In genomic region chr5:37233010-37233557, GRCm38 (mm10) we compare ENCODE assay signal across 20 mouse cellular contexts. TPM values are rescaled to one million over a fixed set of nuclear protein-coding genes. Genes with fewer than 3 reads are reported as not detected.
DNase-seq lines count a peak whose midpoint lies in the region; ATAC-seq and TF ChIP-seq lines count a peak whose summit lies in the region.
"Had no signal": no experiment of that assay in that cellular context is flagged by ENCODE, and none has a peak within 500 bp of the region (broad histone marks: within the 10 kb centered on the region; RNA-seq: fewer than 3 reads in every experiment).

No protein-coding gene starts in this region.

- DNase-seq in layer of hippocampus, adult 11-12 months (ENCODE audit: low spot score): peak; percentile 74
- DNase-seq in layer of hippocampus, postnatal 25 days (ENCODE audit: extremely low spot score in 1 of 2, low spot score in 1 of 2): no peak
- peak; percentile 64 for DNase-seq in left cerebral cortex, adult 2 months (ENCODE audit: extremely low spot score in 1 of 2, low spot score in 2 of 2)
- peak; percentile 72 for DNase-seq in right cerebral cortex, postnatal 25 days
- DNase-seq in retina, postnatal 1 day: no peak
- DNase-seq in lung, adult 2 months: no peak
- DNase-seq: cerebellum, adult 9-10 months; gastrocnemius, postnatal 10 days; kidney, adult 18-20 months; kidney, postnatal 25 days; lung, postnatal 36 days; thymus, adult 18-20 months had no signal

- 46% methylated on average over 9 of the region's 9 CpGs for WGBS in forebrain, embryonic 13.5 days
- 54% methylated on average over 9 of the region's 9 CpGs for WGBS in forebrain, embryonic 12.5 days
- 36% methylated on average over 9 of the region's 9 CpGs for WGBS in lung, adult 2 months

- H3K4me1 ChIP-seq in forebrain, embryonic 13.5 days: no peaks in the 10 kb centered on the region
- H3K4me1 ChIP-seq in forebrain, embryonic 12.5 days: no peaks in the 10 kb centered on the region
- H3K4me1 ChIP-seq in lung, adult 2 months (ENCODE audit: control insufficient read depth, insufficient read depth, low read length): no peaks in the 10 kb centered on the region
- H3K4me1 ChIP-seq: limb, embryonic 12.5 days; liver, embryonic 15.5 days; midbrain, embryonic 12.5 days had no signal

- peaks cover 23% of the 10 kb centered on the region for H3K27me3 ChIP-seq in forebrain, embryonic 13.5 days
- H3K27me3 ChIP-seq in forebrain, embryonic 12.5 days: peaks cover 18% of the 10 kb centered on the region

- H3K4me3 ChIP-seq in forebrain, embryonic 13.5 days: no peak overlapping the region
- no peak overlapping the region for H3K4me3 ChIP-seq in forebrain, embryonic 12.5 days (replicated peaks)
- H3K4me3 ChIP-seq in left cerebral cortex, adult 2 months: no peak overlapping the region
- H3K4me3 ChIP-seq in lung, adult 2 months (replicated peaks; ENCODE audit: extremely low read depth, low read depth, low read length): no peak overlapping the region
- H3K4me3 ChIP-seq: erythroblast, embryonic 14.5 days; heart, embryonic 15.5 days; limb, embryonic 12.5 days; liver, embryonic 15.5 days; midbrain, embryonic 12.5 days had no signal

- H3K9me3 ChIP-seq in forebrain, embryonic 13.5 days (replicated peaks): no peaks in the 10 kb centered on the region
- no peaks in the 10 kb centered on the region for H3K9me3 ChIP-seq in forebrain, embryonic 12.5 days
- H3K9me3 ChIP-seq: heart, embryonic 15.5 days; limb, embryonic 12.5 days; liver, embryonic 15.5 days; midbrain, embryonic 12.5 days had no signal

- H3K27ac ChIP-seq in forebrain, embryonic 13.5 days: no peak overlapping the region
- H3K27ac ChIP-seq in forebrain, embryonic 12.5 days: no peak overlapping the region
- H3K27ac ChIP-seq in left cerebral cortex, adult 2 months: peak overlapping the region; percentile 55
- H3K27ac ChIP-seq: heart, embryonic 15.5 days; hindbrain, embryonic 14.5 days; limb, embryonic 12.5 days; liver, embryonic 15.5 days; midbrain, embryonic 12.5 days had no signal

- no peak for TF ChIP-seq CTCF in left cerebral cortex, adult 2 months (IDR thresholded peaks at IDR 0.05)
- no peak for TF ChIP-seq CTCF in lung, adult 2 months (IDR thresholded peaks at IDR 0.05; ENCODE audit: insufficient read depth, low read length)

- peak; percentile 21; the same call in 1 of the 2 replicates for ATAC-seq in forebrain, embryonic 13.5 days
- no peak for ATAC-seq in forebrain, embryonic 12.5 days (ENCODE audit: low FRiP score)

- H3K9ac ChIP-seq in forebrain, embryonic 13.5 days: no peak overlapping the region
- no peak overlapping the region for H3K9ac ChIP-seq in forebrain, embryonic 12.5 days
- H3K9ac ChIP-seq: heart, embryonic 15.5 days; hindbrain, embryonic 14.5 days; limb, embryonic 12.5 days; liver, embryonic 15.5 days; midbrain, embryonic 12.5 days had no signal

- H3K4me2 ChIP-seq in forebrain, embryonic 13.5 days: no peak overlapping the region
- no peak overlapping the region for H3K4me2 ChIP-seq in forebrain, embryonic 12.5 days
- H3K4me2 ChIP-seq: heart, embryonic 15.5 days; hindbrain, embryonic 14.5 days; limb, embryonic 12.5 days; liver, embryonic 15.5 days; midbrain, embryonic 12.5 days had no signal

- no peak for TF ChIP-seq POLR2A in lung, adult 2 months (IDR thresholded peaks at IDR 0.05; ENCODE audit: borderline replicate concordance, extremely low read depth, low read depth, low read length)

- intact Hi-C loops in left cerebral cortex, adult 2 months (cut with DNase I): no loop called here

- no peaks in the 10 kb centered on the region for H3K36me3 ChIP-seq in forebrain, embryonic 13.5 days (ENCODE audit: poor library complexity, severe bottlenecking)
- no peaks in the 10 kb centered on the region for H3K36me3 ChIP-seq in forebrain, embryonic 12.5 days (replicated peaks)
- H3K36me3 ChIP-seq: heart, embryonic 15.5 days; limb, embryonic 12.5 days; liver, embryonic 15.5 days; midbrain, embryonic 12.5 days had no signal

RNA-seq across cellular contexts. Expression of gene Crmp1, which starts 8.7 kb away (rescaled TPM):
- polyA plus RNA-seq in forebrain, embryonic 13.5 days (2015; fragmentation: Nextera tagmentation; extraction: Ambion mirVana): 474 and 511 TPM in 2 replicates
- polyA plus RNA-seq in forebrain, embryonic 12.5 days (2016; fragmentation: Nextera tagmentation; extraction: Ambion mirVana): 352 and 405 TPM in 2 replicates
- total RNA-seq in layer of hippocampus, postnatal 25 days (2021): 100 to 1,000 TPM; 252 to 276 TPM
- 100 to 1,000 TPM; 186 to 190 TPM for total RNA-seq in left cerebral cortex, adult 2 months (2021)
- polyA plus RNA-seq in lung, adult 2 months (2012; rRNA removed): 0.50 and 0.83 TPM in 2 replicates
- polyA plus RNA-seq: erythroblast, embryonic 14.5 days had no signal

Comparison
In these comparisons a context has a peak if more than half of its experiments do, and no peak if none do; other contexts are left out.
1. DNase-seq: peak in layer of hippocampus, adult 11-12 months (single experiment), left cerebral cortex, adult 2 months (2 of 2) and right cerebral cortex, postnatal 25 days (single experiment); none in layer of hippocampus, postnatal 25 days (0 of 2), retina, postnatal 1 day (single experiment) and lung, adult 2 months (single experiment).
2. RNA of gene Crmp1, which starts 8.7 kb away (polyA plus RNA-seq): 474 to 511 TPM in forebrain, embryonic 13.5 days and 352 to 405 TPM in forebrain, embryonic 12.5 days; 0.50 to 0.83 TPM in lung, adult 2 months; every median in the first group is over 100 times any median in the second.